Mouse (Mus musculus): Measurements from ENCODE around the gene Aifm2. TPM values are rescaled to one million over a fixed set of nuclear protein-coding genes. Genes with fewer than 3 reads are reported as not detected.

Gene Aifm2
- 261 and 314 TPM in 2 replicates for polyA plus RNA-seq (2012; ENCODE audit: insufficient read depth, insufficient read length, missing spikeins)

- H3K4me1 ChIP-seq (ENCODE audit: control insufficient read depth, insufficient read depth, insufficient read length, low read length), result 0 out of 2 replicates have a peak, but pooled peaks cover 2% of the 10 kb centered on the region
- H3K4me3 ChIP-seq (ENCODE audit: insufficient read depth, low read depth, low read length), result peak within 1 kb of the TSS; percentile 90
- peak within 1 kb of the TSS; percentile 97 for H3K27ac ChIP-seq (replicated peaks; ENCODE audit: low read depth, low read length)
Observed at GRCm38 (mm10) chr10:61714771-61715461, at the start of gene Aifm2. Gene Aifm2, plus strand, starts transcription at chr10:61715263.

- no peak overlapping the region for H3K27ac ChIP-seq (replicated peaks; ENCODE audit: low read depth, low read length)
- H3K4me3 ChIP-seq (ENCODE audit: insufficient read depth, low read depth, low read length), result no peak overlapping the region
Observed at GRCm38 (mm10) chr10:61665651-61666050, 49.4 kb upstream of the Aifm2 start.

GRCm38 (mm10) chr10:61669289-61669688 lies 45.8 kb upstream of the Aifm2 start:
- Histone ChIP-seq H3K4me3 (ENCODE audit: insufficient read depth, low read depth, low read length) (no peak overlapping the region), H3K4me1 (ENCODE audit: control insufficient read depth, insufficient read depth, insufficient read length, low read length) (no peaks in the 10 kb centered on the region), H3K27ac (replicated peaks; ENCODE audit: low read depth, low read length) (no peak overlapping the region)

More at GRCm38 (mm10) chr10:61665651-61666050, 49.4 kb upstream of the Aifm2 start:
- no peaks in the 10 kb centered on the region for H3K4me1 ChIP-seq (ENCODE audit: control insufficient read depth, insufficient read depth, insufficient read length, low read length)

- no peak overlapping the region for H3K4me3 ChIP-seq (ENCODE audit: insufficient read depth, low read depth, low read length)
- H3K27ac ChIP-seq (replicated peaks; ENCODE audit: low read depth, low read length), result no peak overlapping the region
Observed at GRCm38 (mm10) chr10:61669896-61670295, 45.2 kb upstream of the Aifm2 start.

GRCm38 (mm10) chr10:61670758-61671157 lies 44.3 kb upstream of the Aifm2 start:
- no peak overlapping the region for H3K4me3 ChIP-seq (ENCODE audit: insufficient read depth, low read depth, low read length)
- no peaks in the 10 kb centered on the region for H3K4me1 ChIP-seq (ENCODE audit: control insufficient read depth, insufficient read depth, insufficient read length, low read length)
- H3K27ac ChIP-seq (replicated peaks; ENCODE audit: low read depth, low read length), result no peak overlapping the region

More at GRCm38 (mm10) chr10:61669896-61670295, 45.2 kb upstream of the Aifm2 start:
- H3K4me1 ChIP-seq (ENCODE audit: control insufficient read depth, insufficient read depth, insufficient read length, low read length), result no peaks in the 10 kb centered on the region

- Histone ChIP-seq H3K4me3 (ENCODE audit: insufficient read depth, low read depth, low read length) (no peak overlapping the region), H3K4me1 (ENCODE audit: control insufficient read depth, insufficient read depth, insufficient read length, low read length) (no peaks in the 10 kb centered on the region), H3K27ac (replicated peaks; ENCODE audit: low read depth, low read length) (no peak overlapping the region)
Observed at GRCm38 (mm10) chr10:61675935-61676334, 39.1 kb upstream of the Aifm2 start.

GRCm38 (mm10) chr10:61679545-61679944 lies 35.5 kb upstream of the Aifm2 start:
- peaks cover 5% of the 10 kb centered on the region for H3K4me1 ChIP-seq (ENCODE audit: control insufficient read depth, insufficient read depth, insufficient read length, low read length)
- peak overlapping the region; percentile 65 for H3K4me3 ChIP-seq (ENCODE audit: insufficient read depth, low read depth, low read length)
- peak overlapping the region; percentile 90 for H3K27ac ChIP-seq (replicated peaks; ENCODE audit: low read depth, low read length)

GRCm38 (mm10) chr10:61680015-61680913 lies 34.8 kb upstream of the Aifm2 start, which contains the start of gene Sar1a:
Gene Sar1a, plus strand, starts transcription at chr10:61680299.
- H3K4me1 ChIP-seq (ENCODE audit: control insufficient read depth, insufficient read depth, insufficient read length, low read length), result peaks cover 5% of the 10 kb centered on the region
- H3K4me3 ChIP-seq (ENCODE audit: insufficient read depth, low read depth, low read length), result peak within 1 kb of the TSS; percentile 87
- H3K27ac ChIP-seq (replicated peaks; ENCODE audit: low read depth, low read length), result peak within 1 kb of the TSS; percentile 90

GRCm38 (mm10) chr10:61689405-61689804 lies 25.7 kb upstream of the Aifm2 start:
- Histone ChIP-seq H3K4me1 (ENCODE audit: control insufficient read depth, insufficient read depth, insufficient read length, low read length) (no peaks in the 10 kb centered on the region), H3K27ac (replicated peaks; ENCODE audit: low read depth, low read length) (no peak overlapping the region), H3K4me3 (ENCODE audit: insufficient read depth, low read depth, low read length) (no peak overlapping the region)

- H3K4me1 ChIP-seq (ENCODE audit: control insufficient read depth, insufficient read depth, insufficient read length, low read length), result peaks cover 7% of the 10 kb centered on the region
- no peak overlapping the region for H3K4me3 ChIP-seq (ENCODE audit: insufficient read depth, low read depth, low read length)
- H3K27ac ChIP-seq (replicated peaks; ENCODE audit: low read depth, low read length), result no peak overlapping the region
Observed at GRCm38 (mm10) chr10:61693563-61693962, 21.5 kb upstream of the Aifm2 start.

GRCm38 (mm10) chr10:61694870-61695670 lies 20.0 kb upstream of the Aifm2 start, which contains the start of gene Tysnd1:
Gene Tysnd1, plus strand, starts transcription at chr10:61695514.
- H3K27ac ChIP-seq (replicated peaks; ENCODE audit: low read depth, low read length), result peak within 1 kb of the TSS; percentile 94
- H3K4me3 ChIP-seq (ENCODE audit: insufficient read depth, low read depth, low read length), result peak within 1 kb of the TSS; percentile 80
- H3K4me1 ChIP-seq (ENCODE audit: control insufficient read depth, insufficient read depth, insufficient read length, low read length), result peaks cover 7% of the 10 kb centered on the region

GRCm38 (mm10) chr10:61695703-61696559 lies 19.1 kb upstream of the Aifm2 start:
- H3K4me1 ChIP-seq (ENCODE audit: control insufficient read depth, insufficient read depth, insufficient read length, low read length), result peaks cover 7% of the 10 kb centered on the region
- peak overlapping the region; percentile 80 for H3K4me3 ChIP-seq (ENCODE audit: insufficient read depth, low read depth, low read length)
- H3K27ac ChIP-seq (replicated peaks; ENCODE audit: low read depth, low read length), result peak overlapping the region; percentile 94

- Histone ChIP-seq H3K4me3 (ENCODE audit: insufficient read depth, low read depth, low read length) (peak overlapping the region; percentile 80), H3K27ac (replicated peaks; ENCODE audit: low read depth, low read length) (peak overlapping the region; percentile 94), H3K4me1 (ENCODE audit: control insufficient read depth, insufficient read depth, insufficient read length, low read length) (peaks cover 7% of the 10 kb centered on the region)
Observed at GRCm38 (mm10) chr10:61696560-61696823, 18.6 kb upstream of the Aifm2 start.

GRCm38 (mm10) chr10:61697028-61697427 lies 18.0 kb upstream of the Aifm2 start:
- Histone ChIP-seq H3K4me1 (ENCODE audit: control insufficient read depth, insufficient read depth, insufficient read length, low read length) (peaks cover 7% of the 10 kb centered on the region), H3K27ac (replicated peaks; ENCODE audit: low read depth, low read length) (peak overlapping the region; percentile 94), H3K4me3 (ENCODE audit: insufficient read depth, low read depth, low read length) (peak overlapping the region; percentile 80)
